Mouse (Mus musculus): ENCODE results near the gene Gm28308.

The Gm28308 gene

GRCm38 (mm10) chr6:52183311-52184080 is 29.6 kb downstream of the Gm28308 start:
- no peak for DNase-seq (ENCODE audit: low read depth, low spot score)

GRCm38 (mm10) chr6:52182793-52183192 is 30.3 kb downstream of the Gm28308 start:
- DNase-seq (ENCODE audit: low read depth, low spot score), result no peak

GRCm38 (mm10) chr6:52182030-52182429 is 31.1 kb downstream of the Gm28308 start:
- DNase-seq (ENCODE audit: low read depth, low spot score), result no peak

GRCm38 (mm10) chr6:52180726-52181125 is 32.4 kb downstream of the Gm28308 start:
- DNase-seq (ENCODE audit: low read depth, low spot score), result no peak

- DNase-seq (ENCODE audit: low read depth, low spot score), result no peak
Measured at GRCm38 (mm10) chr6:52180213-52180710, 32.9 kb downstream of the Gm28308 start.

GRCm38 (mm10) chr6:52179690-52180089 is 33.4 kb downstream of the Gm28308 start:
- DNase-seq (ENCODE audit: low read depth, low spot score), result no peak

GRCm38 (mm10) chr6:52178918-52179665 is 34.0 kb downstream of the Gm28308 start:
- no peak for DNase-seq (ENCODE audit: low read depth, low spot score)

GRCm38 (mm10) chr6:52177806-52178205 is 35.3 kb downstream of the Gm28308 start:
- no peak for DNase-seq (ENCODE audit: low read depth, low spot score)

GRCm38 (mm10) chr6:52177061-52177735 is 35.9 kb downstream of the Gm28308 start, which contains the start of gene 5730596B20Rik:
Gene 5730596B20Rik, plus strand, starts transcription at chr6:52177498.
- no peak for DNase-seq (ENCODE audit: low read depth, low spot score)

GRCm38 (mm10) chr6:52176391-52176790 is 36.7 kb downstream of the Gm28308 start:
- no peak for DNase-seq (ENCODE audit: low read depth, low spot score)

- DNase-seq (ENCODE audit: low read depth, low spot score), result no peak
Measured at GRCm38 (mm10) chr6:52175864-52176263, 37.3 kb downstream of the Gm28308 start.

GRCm38 (mm10) chr6:52174968-52175751 is 38.0 kb downstream of the Gm28308 start:
- DNase-seq (ENCODE audit: low read depth, low spot score), result peak; percentile 77

GRCm38 (mm10) chr6:52173648-52174047 is 39.5 kb downstream of the Gm28308 start:
- DNase-seq (ENCODE audit: low read depth, low spot score), result no peak

GRCm38 (mm10) chr6:52172501-52172900 is 40.6 kb downstream of the Gm28308 start:
- peak; percentile 97 for DNase-seq (ENCODE audit: low read depth, low spot score)

- no peak for DNase-seq (ENCODE audit: low read depth, low spot score)
Measured at GRCm38 (mm10) chr6:52171938-52172337, 41.2 kb downstream of the Gm28308 start.

GRCm38 (mm10) chr6:52171331-52171730 is 41.8 kb downstream of the Gm28308 start:
- DNase-seq (ENCODE audit: low read depth, low spot score), result no peak

- no peak for DNase-seq (ENCODE audit: low read depth, low spot score)
Measured at GRCm38 (mm10) chr6:52170898-52171223, 42.3 kb downstream of the Gm28308 start.

- DNase-seq (ENCODE audit: low read depth, low spot score), result no peak
Measured at GRCm38 (mm10) chr6:52170166-52170897, 42.8 kb downstream of the Gm28308 start.

GRCm38 (mm10) chr6:52169499-52170165 is 43.5 kb downstream of the Gm28308 start:
- DNase-seq (ENCODE audit: low read depth, low spot score), result no peak
